Mouse (Mus musculus): ENCODE results near the gene Prkci.

The Prkci gene

DNA sequence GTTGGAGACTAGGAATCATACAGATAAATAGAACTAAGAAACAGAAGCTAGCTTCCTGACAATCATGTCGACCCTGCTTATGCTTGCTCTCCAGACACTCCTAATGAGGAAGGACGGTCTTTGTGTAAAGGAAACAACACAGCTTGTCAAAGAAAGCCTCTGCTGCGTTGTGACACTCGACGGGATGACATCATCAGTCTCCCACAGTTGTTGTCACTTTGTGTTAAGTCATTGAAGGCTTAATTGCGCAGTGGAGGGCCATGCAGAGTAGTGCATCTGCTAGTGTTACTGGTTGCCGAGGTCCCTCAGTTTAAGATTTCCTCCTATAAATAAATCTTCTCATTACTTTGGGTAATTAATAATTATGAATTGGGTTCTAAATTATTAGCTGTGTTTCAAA is 54.8 kb downstream of the Prkci start:
- DNase-seq: no peak

GRCm38 (mm10) chr3:31051730-31052129 is 56.2 kb downstream of the Prkci start:
- no peak for DNase-seq

GRCm38 (mm10) chr3:31053191-31053590 is 57.6 kb downstream of the Prkci start:
- no peak for DNase-seq

DNA sequence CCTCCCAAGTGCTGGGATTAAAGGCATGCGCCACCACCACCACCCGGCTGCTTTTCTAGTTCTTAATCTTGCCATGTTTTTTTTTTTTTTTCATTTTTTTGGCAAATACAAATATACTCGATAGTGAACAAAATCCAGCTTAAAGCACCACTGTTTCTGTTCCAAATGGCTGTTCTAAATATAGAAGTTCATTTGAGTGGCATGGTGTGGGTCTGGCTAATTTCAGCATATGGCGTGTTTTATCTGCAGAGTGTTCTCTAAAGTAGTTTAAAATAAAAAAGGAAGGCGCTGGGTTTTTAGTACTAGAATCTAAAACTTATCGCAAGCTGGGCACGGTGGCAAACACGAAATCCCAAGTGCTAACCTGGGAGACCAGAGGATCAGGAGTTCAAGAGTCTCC is 59.3 kb downstream of the Prkci start:
- peak; percentile 34 for DNase-seq

DNA sequence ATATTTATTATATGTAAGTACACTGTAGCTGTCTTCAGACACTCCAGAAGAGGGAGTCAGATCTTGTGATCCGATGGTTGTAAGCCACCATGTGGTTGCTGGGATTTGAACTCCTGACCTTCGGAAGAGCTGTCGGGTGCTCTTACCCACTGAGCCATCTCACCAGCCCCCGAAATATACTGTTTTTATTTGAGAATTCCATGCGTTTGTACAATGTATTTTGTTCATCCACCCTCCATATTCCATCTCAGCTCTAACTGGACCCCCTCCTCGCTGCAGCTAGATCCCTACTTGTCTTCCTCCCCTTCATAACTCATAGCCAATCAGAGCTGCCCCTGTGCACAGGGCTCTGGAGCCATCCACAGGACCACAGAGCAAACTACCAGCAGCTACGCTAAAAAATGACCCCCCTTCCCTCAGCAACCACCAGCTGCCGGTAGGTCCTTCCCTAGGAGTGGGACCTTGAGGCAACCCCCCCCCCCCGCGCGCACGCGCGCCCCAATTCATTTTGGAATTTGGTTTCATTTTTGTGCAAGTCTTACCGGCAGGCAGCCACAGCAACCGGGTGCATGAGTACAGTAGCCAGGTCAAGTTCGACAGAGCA is 60.6 kb downstream of the Prkci start:
- DNase-seq: no peak

DNA sequence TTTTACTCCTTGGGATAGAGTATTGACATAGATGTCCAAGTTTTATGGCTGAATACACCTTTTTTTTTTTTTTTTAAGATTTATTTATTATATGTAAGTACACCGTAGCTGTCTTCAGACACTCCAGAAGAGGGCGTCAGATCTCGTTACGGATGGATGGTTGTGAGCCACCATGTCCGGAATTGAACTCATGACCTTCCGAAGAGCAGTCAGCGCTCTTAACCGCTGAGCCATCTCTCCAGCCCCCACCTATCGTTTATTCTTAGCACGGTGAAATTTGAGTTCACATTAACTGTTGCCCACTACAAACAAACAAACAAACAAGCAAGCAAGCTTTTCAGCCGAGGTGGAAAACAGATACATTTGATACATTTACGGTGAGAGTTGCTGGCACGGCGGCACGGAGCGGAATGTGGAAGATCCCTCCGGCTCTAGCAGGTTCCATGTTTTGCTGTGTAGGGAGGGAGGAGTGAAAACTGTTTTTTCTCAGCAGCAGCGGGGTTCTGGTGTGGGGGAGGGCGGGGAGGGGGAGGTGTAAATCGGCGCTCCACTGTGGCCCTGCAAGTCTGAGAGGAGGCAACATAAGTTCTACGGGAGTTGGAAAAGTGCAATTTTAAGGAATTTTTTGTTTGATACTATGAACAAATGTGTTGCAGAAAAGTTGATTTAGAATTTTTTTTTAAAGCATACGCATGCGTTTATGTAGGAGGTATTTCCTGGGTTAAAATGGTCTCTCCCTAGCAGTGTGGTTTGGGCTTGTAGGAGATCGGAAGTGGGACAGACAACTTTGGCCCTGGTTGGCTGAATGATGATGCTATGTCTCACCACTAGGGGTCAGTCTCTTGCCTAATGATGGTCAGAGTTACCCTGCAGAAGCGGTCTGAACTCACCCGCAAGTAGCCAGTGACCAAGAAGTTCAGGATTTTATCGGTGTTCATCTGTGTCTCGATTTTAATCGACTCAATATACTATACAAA is 61.4 kb downstream of the Prkci start:
- DNase-seq: peak; percentile 89

- DNase-seq: no peak
Observed at GRCm38 (mm10) chr3:31060745-31061102, 65.2 kb downstream of the Prkci start.

DNA sequence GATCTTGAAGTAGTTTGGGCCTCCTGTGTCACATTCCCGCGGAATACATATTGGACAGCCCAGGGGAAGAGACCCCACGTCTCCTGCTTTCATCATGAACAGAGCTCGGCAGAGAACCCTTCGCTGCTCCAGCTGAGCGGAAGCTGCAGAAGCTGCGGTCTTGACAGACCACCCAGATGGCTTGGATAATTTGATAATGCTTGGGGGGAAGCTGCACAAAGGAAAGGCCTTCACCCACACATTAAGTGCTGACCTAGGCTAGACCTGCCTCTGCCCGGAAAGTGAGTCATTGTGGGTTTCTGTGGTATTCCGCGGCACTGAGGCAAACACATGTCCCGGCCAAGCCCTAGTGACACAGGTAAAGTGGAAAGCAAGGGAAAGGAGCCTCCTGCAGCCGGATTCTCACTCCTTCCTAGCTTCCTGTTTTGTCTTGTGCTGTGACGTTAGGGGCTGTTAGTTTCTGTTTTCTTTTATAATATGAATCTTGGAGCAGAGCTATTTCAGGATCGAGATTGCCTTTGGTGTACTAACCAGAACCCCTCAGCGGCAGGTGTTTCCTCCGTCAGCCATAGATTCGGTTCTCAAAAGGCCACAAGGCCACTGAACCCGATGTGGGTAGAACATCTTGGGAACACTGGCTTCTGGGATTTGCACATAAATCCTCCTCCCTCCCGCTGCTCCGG is 65.7 kb downstream of the Prkci start:
- peak; percentile 46 for DNase-seq

DNA sequence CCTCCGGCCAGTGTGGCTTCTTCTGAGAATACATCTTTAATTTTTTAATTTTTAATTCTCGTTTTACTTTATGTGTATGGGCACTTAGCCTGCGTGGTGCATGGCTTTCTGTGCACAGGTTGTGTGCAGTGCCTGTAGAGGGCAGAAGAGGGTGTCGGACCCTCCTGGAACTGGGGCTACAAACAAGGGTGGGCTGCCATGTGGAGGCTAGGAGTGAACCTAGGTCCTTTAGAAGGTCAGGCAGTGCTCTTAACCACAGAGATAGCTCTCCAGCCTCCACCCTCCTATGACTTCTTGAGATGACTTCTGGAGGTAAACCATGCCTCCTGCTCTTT is 66.2 kb downstream of the Prkci start:
- no peak for DNase-seq

DNA sequence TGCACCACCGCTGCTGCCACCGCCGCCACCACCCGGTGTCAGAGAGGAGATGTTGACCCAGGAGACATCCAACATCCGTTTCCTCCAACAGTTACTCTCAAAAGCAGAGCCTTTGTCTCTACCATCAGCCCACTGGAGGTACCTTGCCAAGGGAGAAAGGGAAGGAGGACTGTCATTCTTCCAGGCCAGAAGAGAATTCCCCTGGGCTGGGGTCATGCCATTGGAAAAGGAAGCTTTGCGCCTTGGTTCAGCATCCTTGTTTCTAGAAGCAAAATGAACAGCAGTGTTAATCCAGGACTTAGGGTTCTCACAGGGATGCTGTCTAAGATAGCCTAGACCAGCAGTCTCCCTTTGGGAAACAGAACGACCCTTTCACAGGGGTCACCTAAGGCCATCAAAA is 66.8 kb downstream of the Prkci start:
- no peak for DNase-seq

GRCm38 (mm10) chr3:31068482-31068881 is 72.9 kb downstream of the Prkci start:
- no peak for DNase-seq

GRCm38 (mm10) chr3:31071804-31072203 is 76.3 kb downstream of the Prkci start:
- no peak for DNase-seq

- DNase-seq: no peak
Observed at GRCm38 (mm10) chr3:31075808-31076207, 80.3 kb downstream of the Prkci start.

DNA sequence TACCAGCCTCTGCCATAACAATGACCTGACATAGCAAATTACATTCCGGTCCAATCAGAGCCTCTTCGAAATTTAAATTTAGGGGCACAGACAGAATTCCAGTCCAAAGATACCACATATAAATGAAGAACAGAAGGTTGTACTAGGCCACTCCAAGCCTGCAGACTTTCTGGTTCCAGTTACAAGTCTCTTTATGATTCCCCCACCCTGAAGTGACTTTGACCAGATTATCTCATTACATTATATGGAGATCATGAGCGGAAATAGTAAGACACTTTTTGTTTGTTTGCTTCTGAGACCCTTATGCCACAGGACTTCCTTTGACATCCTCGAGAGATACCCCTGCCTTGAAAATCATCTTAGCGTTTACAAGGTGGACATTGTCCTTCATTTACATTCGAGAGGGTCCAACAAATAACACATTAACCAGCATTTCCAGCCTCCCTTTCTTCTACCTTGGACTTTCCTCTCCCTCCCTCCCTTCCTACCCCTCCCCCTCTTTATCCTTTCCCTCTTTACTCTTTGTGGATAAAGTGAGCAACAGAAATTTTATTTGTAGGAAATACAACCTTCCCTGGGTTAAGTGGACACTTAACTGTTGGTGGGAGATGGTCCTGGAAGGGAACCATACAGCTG is 81.6 kb downstream of the Prkci start:
- DNase-seq: no peak

DNA sequence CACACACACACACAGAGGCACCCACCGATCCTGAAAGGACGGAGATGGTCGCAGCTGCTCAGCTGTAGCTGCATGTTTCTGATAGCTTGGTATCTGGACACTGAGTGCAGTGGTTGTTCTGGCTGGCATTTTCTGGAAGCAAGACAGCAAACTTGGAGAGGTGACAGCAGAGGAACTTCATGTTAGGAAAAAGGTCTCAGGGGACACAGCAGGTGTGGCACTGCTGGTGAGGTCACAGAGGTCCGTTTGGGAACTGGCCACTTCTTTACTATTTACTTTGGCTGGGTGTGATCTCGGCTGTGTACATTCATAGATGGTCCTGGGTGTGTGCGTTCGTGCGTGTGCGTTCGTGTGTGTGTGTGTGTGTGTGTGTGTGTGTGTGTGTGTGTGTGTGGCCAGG is 83.9 kb downstream of the Prkci start:
- no peak for DNase-seq

DNA sequence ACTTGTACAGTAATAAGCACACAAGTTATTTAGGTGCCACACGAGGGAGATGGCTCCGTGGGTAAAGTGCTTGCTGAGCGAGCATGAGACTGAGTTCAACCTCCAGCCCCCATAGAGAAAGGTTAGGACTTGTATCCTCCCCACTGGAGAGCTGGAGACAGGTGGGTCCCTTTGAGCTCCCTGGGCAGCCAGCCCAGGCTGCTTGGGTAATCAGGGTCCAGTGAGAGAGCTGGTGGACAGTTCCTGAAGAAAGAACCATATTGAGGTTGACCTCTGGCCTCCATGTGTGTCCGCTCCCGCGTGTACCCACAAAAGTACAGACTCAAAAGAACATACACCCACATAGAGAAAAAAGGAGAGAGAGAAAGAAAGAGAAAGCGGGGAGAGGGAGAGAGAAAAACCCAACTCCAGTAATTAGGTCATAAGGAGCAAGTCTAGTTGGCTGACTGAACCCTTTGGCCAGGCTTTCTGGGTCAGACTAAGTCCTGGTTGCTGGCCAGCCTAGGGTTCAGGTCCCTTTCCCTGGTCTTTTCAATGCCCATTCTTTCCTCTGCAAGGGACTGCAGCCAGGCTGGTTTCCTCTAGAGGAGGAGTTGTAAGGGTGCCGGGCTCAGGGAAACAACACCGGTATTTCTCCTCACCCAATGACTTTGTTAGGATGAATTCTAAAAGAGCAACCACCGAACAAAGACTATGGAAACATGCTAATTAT is 85.4 kb downstream of the Prkci start:
- no peak for DNase-seq

GRCm38 (mm10) chr3:31082838-31083506 is 87.4 kb downstream of the Prkci start:
- DNase-seq: no peak

DNA sequence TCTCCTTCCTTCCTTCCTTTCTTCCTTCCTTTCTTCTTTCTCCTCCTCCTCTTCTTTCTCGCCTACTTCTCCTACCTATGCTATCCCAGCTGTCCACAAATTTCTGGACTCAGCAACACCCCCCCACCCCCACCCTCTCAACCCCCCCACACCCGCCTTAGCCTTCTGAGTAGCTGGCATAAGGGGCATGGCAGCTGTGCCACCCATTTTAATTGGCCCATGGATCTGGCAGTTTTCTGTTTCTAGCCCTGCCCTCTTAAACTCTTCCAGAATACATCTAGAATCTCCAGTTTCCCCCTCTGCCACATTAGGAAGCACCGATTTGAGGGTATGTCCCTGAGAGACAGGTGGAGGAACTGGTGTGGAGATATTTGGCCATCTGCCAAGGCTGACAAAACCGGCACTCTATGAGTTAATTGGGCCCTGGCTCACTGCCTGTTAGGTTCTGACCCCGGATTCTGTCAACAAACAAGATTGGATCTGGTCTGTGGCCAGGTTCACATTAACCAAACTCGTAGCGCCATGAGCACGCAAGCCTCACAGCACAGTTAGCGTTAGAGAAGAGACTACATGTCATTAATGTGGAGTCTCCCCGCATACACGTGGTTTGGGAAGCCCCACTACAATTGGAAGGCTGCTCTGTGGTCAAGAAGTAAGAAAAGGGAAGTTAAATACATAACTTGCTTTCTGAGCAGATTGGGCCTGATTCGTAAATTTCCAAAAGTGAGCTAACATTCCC is 88.1 kb downstream of the Prkci start:
- no peak for DNase-seq

- DNase-seq: no peak
Observed at GRCm38 (mm10) chr3:31085000-31085399, 89.5 kb downstream of the Prkci start.

DNA sequence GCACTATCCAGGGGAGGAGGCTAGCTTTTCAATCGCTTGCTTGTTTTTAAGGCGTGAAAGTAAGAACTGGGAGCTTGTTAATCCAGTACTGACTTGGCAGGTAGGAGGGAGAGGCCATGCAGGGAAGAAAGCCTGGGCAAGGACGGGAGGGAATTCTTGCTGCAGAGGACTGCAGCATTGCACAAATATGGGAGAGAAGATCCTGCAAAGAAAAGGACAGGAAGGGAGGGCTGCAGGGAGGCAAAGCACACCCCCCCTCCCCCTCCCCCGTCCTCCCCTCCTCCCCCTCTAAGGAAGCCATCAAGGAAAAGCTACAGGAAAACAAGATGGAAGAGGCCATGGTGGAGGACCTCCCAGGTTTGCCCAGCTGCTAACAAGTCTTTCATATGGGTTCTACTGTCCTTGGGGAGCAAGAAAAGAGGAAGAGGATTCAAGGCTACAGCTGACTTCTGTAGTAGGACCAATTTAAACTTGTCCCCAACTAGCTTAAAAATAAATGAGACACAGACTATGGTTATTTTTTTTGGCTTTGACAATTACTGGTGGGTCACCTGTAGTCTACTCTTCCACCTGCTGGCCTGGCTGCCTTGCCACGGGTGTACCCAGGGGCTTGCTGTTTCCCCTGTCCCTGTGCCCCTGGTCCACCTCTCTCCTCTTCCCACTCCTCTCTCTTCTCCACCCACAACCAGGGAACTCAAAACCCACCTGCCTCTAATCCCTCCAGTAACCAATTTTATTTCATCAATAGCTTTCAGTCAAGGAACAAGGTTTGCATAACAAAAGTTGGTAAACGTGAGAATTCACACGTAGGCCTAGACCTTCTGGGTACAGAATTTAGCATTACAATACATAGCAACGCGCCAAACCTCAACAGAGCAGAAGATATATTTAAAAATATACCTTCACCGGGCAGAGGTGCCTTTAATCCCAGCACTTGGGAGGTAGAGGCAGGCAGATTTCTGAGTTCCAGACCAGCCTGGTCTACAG is 93.5 kb downstream of the Prkci start:
- DNase-seq: no peak

All from layer of hippocampus, adult 9-11 months (tissue).